Mouse (Mus musculus) gastrocnemius, postnatal 4 days (tissue): Measurements from ENCODE around the gene Dnajb1. TPM values are rescaled to one million over a fixed set of nuclear protein-coding genes. Genes with fewer than 3 reads are reported as not detected.
A peak's percentile ranks its signal among the peaks of the same experiment; 100 is the strongest.
"Not testable (repeated sequence)": the region's sequence is repeated elsewhere in the genome, so short reads cannot be mapped to it uniquely, and the experiment has no call there.

Experiments
- DNase-seq, 2 experiments: peaks; one replicate each; pipeline ENCODE4 v3.0.0; 2021 to 2022; ENCODE audit warnings: low spot score in 2 of 2, mixed read lengths in 2 of 2
- total RNA-seq, 2 experiments: library from RNA; stranded (reverse); gene quantifications; 2 replicates each; pipeline ENCODE4 v1.2.3; 2021

The Dnajb1 gene
- total RNA-seq, 2 experiments from 2014 or later = 17.7 to 20.6 TPM

DNA sequence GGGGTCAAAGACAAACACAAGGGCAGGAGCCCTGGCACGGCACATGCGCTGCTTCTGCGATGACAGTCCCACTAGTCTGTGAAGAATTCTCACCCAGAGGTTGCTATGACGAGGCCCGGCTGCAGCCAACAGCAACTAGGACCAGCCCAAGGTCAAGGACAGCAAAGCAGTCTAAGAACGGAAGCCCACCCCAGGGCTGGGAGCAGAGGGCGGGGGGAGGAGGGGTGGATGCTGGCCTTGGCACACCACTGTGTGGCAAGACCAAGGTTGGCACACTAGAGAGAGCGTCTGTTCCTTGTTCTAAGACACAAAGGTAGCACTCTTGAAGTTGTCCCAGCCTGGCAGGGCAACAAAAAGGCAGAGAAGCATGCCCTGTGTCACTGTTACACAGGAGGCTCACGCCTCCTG lies 30.6 kb upstream of the Dnajb1 start:
- DNase-seq = no peak

DNA sequence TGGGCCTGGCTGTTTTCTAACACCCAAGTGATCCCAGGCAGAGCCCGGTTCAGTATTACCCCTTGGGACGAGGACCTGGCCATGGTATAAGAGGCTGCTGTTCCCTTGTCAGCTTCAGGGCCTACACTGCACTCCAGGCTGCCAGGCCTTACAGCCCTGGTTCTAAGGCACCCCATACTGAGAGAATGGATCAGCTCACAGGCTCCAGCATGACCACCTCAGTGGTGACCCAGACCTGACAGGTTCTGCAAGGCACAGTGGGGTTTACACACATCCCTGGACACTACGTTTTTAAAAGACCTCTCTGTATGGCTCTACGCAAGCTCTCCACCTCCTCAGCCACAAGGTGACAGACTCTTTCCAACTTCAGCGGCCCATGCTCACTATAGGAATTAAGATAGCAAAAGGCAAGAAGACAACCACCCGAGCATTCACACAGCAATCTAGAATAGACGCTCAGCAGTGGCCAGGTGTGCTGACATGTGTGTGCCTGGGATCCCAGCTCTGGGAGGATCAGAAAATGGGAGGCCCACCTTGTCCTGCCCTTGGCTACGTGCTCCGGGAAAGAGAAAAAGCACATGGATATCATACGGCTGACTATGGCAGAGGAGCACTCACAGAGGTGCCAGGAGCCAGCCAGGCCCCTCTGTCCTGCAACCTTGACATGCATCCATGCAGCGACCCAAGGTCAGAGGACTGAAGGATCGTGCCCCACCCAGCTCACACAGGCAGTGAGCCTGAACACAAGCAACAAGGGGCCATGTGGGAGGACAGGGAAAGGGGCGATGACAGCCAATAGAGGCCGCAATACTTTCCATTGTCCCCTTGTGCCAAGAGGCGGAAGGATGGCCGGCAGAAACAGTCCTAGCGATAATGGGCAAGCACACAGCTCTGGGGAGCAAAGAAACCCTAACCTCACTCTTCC lies 29.6 kb upstream of the Dnajb1 start:
- peak in 1 of 2 experiments; percentile 7 for DNase-seq

DNA sequence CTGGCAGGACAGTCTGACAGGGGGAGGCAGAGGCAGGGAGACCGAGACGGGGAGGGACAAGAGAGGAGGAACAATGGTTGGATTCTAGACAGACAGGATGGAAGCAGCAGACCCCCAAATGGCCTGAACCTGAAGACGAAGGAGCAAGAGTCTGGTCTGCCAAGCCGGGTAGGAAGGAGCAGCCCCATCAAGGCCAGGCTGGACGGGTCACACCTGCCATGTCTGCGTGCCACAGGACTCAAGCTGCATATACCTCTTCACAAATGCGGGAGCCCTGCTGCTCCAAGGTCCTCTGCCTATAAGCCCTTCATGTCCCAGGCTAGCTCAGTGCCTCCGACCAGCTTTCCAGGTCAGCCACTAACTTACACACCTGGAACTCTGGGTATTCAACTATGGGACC lies 28.3 kb upstream of the Dnajb1 start:
- peak in 1 of 2 experiments; percentile 4 for DNase-seq

DNA sequence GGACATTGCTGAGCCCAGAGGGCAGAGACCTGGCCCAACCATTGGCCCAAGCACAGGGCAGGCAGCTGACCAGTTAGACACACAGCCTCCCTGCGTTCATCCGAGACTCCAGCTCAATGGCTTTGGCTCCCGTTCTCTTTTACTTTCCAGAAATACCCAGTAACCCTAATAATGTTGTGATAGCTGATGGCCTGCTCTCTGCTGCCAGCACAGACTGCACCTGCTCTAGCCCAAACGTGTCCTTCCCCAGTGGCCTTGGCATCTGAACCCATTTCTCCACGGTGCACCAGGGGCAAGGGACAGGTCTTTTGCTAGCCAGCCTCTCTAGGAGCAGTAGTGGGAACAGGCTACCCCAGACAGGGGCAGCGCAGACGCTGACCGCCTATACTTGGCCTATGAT lies 27.2 kb upstream of the Dnajb1 start:
- DNase-seq = peak in 1 of 2 experiments; percentile 5

DNA sequence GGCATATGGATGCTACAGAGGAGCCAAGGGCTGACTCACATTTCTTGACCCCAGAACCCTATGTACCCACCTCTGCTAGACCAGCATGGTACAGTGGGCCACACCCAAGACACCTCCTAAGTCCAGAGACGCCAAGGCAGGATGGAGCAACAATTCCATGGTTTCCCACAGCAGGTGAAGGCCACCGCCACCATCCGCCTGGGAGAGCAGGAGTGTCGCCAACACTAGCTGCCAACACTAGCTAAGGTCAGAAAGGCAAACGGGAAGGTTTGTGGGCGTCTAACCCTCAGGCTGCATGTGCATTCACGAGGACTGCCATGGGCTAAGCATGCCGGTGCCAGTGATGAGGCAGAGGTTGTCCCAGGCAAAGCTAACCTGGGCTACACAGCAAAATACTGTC lies 25.8 kb upstream of the Dnajb1 start:
- DNase-seq = no peak

DNA sequence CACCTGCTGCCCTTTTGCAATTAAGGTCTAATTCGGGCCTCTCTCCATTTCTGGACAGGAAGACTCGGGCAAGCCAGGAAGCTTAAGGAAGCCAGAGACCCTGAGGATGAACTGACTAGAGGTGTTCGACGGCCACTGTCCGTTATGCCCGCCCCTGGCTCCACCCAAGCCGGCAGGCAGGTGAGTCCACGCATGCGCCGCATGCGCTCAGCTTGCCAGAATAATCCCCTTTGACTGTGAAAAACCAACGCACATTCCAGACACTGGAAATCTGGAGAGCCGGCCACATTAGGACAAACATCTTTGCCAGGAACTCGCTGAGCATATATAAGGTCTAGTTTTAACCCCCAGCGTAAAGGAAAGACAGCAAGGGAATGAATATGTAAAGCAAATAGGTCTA lies 24.8 kb upstream of the Dnajb1 start:
- DNase-seq = no peak

DNA sequence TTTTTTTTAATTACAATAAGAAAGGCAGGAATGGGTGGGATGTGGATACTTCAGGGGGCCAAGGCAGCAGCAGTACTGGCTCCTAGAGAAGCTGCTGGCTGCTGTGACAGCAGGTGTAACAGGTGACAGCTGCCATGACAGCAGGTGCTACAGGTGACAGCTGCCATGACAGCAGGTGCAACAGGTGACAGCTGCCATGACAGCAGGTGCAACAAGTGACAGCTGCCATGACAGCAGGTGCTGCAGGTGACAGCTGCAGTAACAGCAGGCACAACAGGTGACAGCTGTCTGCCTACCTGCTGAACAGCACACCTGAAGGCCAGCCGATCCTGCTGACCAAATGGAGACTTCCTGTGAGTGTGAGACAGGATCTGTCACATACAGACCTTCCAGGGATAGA lies 23.2 kb upstream of the Dnajb1 start:
- DNase-seq = no peak

DNA sequence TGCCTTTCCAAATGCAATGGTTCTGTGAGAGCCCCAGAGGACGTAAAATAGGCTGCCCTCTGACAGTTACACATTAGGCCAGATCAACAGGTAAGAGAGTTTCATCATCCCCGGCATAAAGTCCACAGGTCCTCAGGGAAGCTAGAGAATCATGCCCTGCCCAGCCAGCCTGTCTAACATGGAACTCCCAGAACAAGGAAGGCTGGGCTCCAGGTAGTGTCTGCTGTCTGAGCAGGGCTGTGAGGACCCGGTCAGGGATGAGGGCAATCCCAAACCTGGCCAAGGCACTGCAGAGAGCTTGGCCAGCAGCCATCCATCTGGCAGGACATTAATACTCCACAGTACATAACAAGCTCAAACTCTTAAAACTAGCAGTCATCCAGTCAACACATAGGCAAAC lies 22.7 kb upstream of the Dnajb1 start:
- DNase-seq = no peak

DNA sequence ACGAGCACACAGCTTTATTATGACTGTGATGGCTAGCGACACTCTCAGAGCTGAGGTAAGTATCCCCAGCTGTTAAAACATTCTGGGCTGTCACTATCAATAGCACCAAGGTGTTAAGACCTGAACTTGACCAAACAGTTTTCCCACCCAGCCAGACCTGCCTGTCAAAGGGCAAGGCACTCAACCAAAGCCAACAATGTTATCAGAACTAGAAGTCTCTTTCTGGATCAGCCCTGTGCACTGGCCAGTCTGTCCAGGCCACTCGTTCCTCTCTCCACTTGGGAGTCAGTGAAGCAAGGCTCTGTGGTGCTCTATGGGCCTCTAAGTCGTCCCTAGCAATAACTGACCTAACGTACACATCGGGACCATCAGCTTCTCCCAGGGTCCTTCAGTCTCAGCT lies 20.3 kb upstream of the Dnajb1 start:
- DNase-seq = no peak

DNA sequence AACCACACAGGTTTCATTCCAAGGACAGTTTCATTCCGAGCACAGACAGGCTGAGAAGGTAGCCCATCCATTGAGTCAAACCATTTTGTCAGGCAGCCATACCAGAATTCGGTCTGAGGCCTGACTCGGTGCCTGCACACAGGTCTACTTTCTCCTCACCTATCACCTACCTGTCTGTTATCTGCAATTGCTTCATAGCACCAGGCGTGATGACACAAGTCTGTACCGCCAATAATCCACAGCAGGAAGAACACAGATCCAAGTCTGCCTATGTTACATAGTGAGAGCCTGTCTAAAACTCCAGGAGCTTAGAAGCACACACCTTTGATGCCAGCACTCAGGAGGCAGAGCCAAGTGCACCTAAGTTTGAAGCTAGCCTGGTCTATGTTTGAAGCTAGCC lies 19.1 kb upstream of the Dnajb1 start:
- no peak for DNase-seq

DNA sequence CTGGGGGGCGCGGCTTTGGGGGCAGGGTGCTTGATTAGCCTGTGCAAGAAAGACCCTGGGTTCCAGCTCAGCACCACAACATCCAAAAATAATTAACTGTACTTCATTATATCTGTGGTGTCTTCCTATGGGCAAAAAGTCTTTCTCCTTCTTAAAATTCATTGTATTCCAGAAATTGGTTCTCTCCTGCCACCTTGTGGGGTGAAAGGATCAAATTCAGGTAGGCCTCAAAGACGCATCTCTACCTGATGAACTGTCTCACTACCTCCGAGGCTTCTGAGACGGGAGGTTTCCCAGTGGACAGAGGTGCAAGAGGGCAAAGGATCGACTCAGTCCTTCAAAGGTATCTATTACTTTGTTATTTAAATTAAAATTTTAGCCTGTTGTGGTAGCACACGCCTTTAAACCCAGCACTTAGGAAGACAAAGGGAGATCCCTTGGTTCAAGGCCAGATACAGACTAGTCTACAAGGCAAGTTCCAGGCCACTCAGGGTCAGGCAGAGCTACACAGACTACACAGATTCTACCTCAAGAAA lies 17.4 kb upstream of the Dnajb1 start:
- DNase-seq = no peak

DNA sequence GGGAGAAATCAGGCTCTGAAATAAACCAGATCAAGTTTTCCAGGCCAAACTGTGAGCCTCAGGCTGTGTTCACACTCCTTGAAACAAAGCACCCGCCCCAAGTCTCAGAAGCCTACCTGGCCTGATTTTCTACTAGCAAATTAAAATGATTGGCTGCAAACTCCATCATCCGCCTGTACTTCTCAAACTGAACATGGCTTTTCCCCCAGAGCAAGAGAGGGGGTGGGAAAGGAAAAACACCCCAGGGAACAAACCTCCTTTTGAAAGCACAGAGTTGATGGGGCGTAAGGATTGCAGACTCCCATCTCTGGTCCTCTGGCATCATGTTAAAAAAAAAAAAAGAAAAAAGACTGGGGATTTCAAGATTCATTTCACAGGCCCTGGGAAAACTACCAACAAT lies 15.3 kb upstream of the Dnajb1 start:
- no peak for DNase-seq

DNA sequence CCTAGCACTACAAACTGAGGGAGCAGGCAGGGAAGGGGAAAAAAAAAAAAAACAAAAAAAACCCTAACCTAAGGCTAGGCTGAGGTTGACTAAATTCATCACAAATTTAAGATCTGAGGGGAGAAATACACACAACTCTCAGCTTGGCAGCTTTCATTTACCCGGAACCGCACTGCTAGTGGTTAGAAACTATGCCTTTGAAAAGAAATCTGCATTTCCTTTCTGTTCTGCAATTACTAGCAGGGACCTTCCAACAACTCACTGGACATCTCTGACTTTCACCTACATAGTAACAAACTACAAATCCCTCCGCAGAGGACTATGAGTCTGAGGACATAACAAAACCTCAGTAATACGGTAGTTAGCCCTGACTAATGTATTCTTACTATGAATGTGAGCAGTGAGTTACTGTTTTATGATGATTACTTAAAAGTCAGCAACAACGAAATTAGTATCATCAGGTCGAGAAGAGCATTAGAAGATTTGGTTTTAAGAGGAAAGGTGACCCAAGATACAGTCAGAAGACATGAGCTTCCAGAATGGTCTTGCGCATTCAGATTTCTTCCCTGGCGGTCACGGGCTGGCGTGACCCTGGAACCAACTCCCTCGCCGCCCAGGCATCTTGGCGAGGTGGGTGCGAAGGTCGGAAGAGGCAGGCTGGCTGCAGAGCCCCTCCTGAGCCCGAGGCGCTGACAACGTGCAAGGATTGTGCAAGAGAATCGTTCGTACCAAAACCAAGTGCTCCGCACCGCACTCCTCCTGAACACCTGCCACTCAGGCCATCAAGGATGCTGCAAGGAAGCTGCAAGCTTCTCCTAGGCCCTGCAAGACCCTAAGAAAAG lies 14.4 kb upstream of the Dnajb1 start:
- no peak for DNase-seq

DNA sequence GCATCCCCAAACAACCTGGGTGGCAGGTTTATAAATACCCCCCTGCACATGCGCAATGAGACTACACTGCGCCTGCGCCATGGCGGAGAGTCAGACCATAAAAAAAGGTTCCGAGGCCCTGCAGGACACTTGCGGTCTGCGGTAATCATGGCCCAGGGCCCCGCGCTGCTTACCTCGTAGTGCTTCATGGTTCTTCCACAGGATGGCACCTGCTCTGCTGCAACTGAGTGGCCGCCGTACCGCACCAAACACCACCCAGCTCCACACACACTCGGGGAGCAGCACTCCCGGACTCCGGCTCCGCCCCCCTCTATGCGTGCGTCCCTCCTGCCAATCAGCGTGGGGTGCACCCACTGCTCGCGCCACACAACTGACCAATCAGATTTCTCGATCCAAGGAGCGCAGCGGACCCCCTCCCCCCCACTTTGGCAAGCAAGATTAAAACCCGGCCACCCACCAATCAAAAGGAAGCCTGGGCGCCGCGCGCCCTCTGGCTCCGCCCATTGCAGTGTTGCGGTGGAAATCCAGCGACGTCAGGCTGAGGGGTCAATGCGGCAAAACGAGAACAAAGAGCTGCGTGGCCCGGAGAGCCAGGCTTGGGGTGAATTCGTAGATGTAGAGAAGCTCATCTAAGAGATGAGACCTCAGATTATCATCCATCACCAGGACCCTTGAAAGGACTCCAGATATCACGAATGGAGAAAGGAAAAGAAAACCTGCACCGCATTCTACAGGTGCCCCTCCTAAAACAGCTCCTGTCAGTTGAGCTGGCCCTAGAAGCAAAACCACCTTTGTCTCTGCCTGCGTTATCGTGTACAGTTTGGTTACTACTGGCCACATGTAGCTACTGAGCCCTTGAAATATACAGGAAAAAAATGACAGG lies 13.6 kb upstream of the Dnajb1 start:
- peak; percentile 92 to 94 for DNase-seq

DNA sequence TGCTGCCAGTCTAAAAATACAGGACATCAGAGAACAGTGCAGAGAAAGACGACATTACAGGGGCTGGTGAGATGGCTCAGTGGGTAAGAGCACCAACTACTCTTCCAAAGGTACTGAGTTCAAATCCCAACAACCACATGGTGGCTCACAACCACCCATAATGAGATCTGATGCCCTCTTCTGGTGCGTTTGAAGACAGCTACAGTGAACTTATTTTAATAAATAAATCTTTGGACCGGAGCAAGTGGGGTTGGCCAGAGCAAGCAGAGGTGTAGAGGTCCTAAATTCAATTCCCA lies 13.0 kb upstream of the Dnajb1 start:
- DNase-seq = not testable (repeated sequence)

DNA sequence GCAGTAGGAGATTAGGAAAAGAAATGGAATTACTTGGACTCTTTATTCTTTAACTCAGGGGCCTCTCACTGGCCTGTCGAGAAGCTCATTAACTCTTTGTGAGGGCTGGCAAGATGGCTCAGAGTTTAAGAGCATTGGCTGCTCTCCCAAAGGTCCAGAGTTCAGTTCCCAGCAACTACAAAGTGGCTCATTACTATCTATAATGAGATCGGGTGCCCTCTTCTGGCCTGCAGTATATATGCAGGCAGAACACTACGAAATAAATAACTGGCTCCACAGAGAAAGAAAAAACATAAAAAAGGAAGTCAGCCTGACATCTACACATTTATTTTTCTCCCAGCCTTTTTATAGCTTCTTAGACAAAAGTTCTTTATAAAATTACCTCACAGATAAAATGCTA lies 11.6 kb upstream of the Dnajb1 start:
- no peak for DNase-seq

DNA sequence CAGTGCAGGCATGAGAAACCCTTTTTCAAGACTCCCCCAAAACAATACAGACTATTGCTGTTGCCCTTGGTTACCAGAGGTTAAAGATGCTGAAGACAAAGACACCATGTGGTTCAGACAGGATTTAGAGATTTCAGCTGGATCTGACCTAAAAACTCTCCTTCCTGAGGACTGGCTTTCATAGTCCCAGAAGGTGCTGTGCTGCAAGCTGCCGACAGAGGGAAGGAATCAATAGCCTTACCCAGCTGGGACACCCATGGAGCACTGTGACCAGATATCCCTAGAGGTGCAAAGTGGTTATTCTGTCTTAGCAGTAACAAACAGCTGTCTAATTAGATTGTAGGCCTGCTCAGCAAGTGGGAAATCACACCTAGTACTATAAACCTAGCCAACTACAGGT lies 9.8 kb upstream of the Dnajb1 start:
- DNase-seq = no peak

DNA sequence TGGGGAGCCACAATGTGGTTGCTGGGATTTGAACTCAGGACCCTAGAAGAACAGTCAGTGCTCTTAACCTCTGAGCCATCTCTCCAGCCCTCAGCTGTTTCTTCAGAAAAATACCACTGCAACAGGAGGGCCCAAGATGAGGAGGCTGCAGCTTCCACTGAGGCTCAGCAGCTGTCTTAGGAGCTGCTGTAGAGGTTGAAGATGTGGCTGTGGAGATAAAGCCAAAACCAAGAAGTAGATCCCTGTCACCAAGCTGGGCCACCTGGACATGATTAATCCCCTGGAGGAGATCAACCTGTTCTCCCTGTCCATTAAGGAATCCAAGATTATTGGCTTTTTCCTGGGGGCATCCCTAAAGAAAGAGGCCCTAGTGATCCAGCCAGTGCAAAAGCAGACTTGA lies 8.2 kb upstream of the Dnajb1 start:
- DNase-seq = no peak

DNA sequence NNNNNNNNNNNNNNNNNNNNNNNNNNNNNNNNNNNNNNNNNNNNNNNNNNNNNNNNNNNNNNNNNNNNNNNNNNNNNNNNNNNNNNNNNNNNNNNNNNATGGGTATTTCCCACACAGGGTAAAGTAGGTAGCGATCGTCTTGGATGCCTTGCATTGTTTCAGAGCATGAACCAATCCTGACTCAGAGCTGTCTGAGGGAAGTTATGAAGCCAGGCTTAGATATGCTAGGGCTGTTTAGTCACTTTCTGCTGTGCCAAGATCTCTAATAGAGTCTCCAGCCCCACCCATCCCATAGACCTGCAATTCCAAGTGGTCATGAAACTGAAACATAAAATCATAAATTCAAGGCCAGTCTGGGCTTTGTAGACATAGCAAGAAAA lies 5.4 kb upstream of the Dnajb1 start:
- no peak for DNase-seq

DNA sequence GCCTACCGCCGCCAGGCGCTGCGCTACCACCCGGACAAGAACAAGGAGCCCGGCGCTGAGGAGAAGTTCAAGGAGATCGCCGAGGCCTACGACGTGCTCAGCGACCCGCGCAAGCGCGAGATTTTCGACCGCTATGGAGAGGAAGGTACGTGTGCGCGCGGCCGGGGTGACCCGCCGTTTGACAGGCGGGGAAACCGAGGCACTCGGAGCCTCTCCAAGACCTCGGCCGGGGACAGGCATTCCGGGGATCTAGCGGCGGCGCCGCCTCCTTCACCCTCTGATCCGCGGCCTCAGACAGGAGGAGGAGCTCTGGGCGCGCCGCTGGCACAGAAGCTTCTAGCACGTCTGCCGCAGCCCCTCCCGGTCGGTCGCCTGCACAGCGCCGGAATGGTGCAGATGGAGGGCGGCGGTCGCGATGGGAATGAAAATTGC lies 421 bp downstream of the Dnajb1 start:
- peak; percentile 75 to 88 for DNase-seq

DNA sequence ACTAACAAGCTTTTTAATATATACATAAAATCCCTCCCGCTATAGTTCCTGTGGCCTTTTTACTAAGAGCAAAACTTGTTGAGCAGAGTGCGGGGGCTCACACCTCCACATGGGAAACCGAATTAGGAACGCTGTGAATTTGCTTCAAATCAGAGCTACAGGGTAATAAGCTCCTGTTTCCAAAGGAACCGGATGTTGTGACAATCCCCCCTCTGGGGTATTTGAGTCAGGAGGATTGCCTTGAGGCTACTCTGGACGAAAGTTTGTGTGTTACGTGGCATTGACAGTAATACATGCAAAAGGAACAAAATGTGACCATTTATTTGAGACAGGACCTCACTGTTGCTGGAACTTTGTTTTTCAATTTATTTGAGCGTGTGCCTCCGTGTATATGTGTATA lies 1.1 kb downstream of the Dnajb1 start:
- no peak for DNase-seq
